Mouse (Mus musculus) myocyte (in vitro differentiated cells): Measurements from ENCODE around the gene Fkbp7. TPM values are rescaled to one million over a fixed set of nuclear protein-coding genes. Genes with fewer than 3 reads are reported as not detected.

Experiments used
- H3K27me3 ChIP-seq: one replicate; pipeline ENCODE4 v1.6.1; 2011; ENCODE audit not compliant: control insufficient read depth, insufficient read depth, insufficient read length
- H3K36me3 ChIP-seq: one replicate; pipeline ENCODE4 v1.6.1; 2011; ENCODE audit not compliant: control insufficient read depth, insufficient read depth
- H3K4me2 ChIP-seq: one replicate; pipeline ENCODE4 v1.6.1; 2011; ENCODE audit warnings: low read depth, control low read depth
- H3K4me3 ChIP-seq: one replicate; pipeline ENCODE4 v1.5.1; 2011; ENCODE audit warnings: mild to moderate bottlenecking, control low read depth, moderate library complexity
- H3K79me2 ChIP-seq: one replicate; pipeline ENCODE4 v1.6.1; 2011; ENCODE audit not compliant: control insufficient read depth, insufficient read depth
- H3ac ChIP-seq: one replicate; pipeline ENCODE4 v1.6.1; 2011; ENCODE audit not compliant: control insufficient read depth, insufficient read length
- CEBPB ChIP-seq: IDR thresholded peaks from 2 replicates; pipeline ENCODE4 v1.6.1; 2011; ENCODE audit warnings: mild to moderate bottlenecking, moderate library complexity; ENCODE audit not compliant: poor library complexity, insufficient read depth, severe bottlenecking
- E2F4 ChIP-seq: IDR thresholded peaks from one replicate; pipeline ENCODE4 v1.6.1; 2011; ENCODE audit warnings: mild to moderate bottlenecking, control low read depth, moderate library complexity; ENCODE audit not compliant: insufficient read depth
- MAX ChIP-seq: IDR thresholded peaks from one replicate; pipeline ENCODE4 v1.6.1; 2011; ENCODE audit warnings: low read depth, mild to moderate bottlenecking, control low read depth
- MYOD1 ChIP-seq, 3 experiments: IDR thresholded peaks; one replicate each; pipeline ENCODE4 v1.6.1; 2011; ENCODE audit warnings: control low read depth in 2 of 3, low read depth in 2 of 3, mild to moderate bottlenecking in 2 of 3, moderate library complexity in 1 of 3; ENCODE audit not compliant: insufficient read length in 2 of 3, control insufficient read depth in 1 of 3
- MYOG ChIP-seq, 3 experiments: IDR thresholded peaks; one replicate each; pipeline ENCODE4 v1.6.1; 2011; ENCODE audit warnings: control low read depth in 2 of 3, low read depth in 2 of 3, mild to moderate bottlenecking in 2 of 3; ENCODE audit not compliant: insufficient read length in 2 of 3, control insufficient read depth in 1 of 3, insufficient read depth in 1 of 3
- POLR2A ChIP-seq: IDR thresholded peaks from one replicate; pipeline ENCODE4 v1.6.1; 2011; ENCODE audit warnings: low read depth, mild to moderate bottlenecking, control low read depth, moderate library complexity; ENCODE audit not compliant: insufficient read length
- POLR2AphosphoS2 ChIP-seq: IDR thresholded peaks from one replicate; pipeline ENCODE4 v1.6.1; 2011; ENCODE audit warnings: low read depth, control low read depth; ENCODE audit not compliant: insufficient read length
- REST ChIP-seq: IDR thresholded peaks from one replicate; pipeline ENCODE4 v1.6.1; 2011; ENCODE audit warnings: mild to moderate bottlenecking, control low read depth, moderate library complexity; ENCODE audit not compliant: insufficient read depth, insufficient read length
- SRF ChIP-seq: IDR thresholded peaks from one replicate; pipeline ENCODE4 v1.6.1; 2011; ENCODE audit warnings: low read depth; ENCODE audit not compliant: control insufficient read depth, insufficient read length
- TCF12 ChIP-seq: IDR thresholded peaks from one replicate; pipeline ENCODE4 v1.6.1; 2011; ENCODE audit warnings: mild to moderate bottlenecking, control low read depth; ENCODE audit not compliant: poor library complexity, insufficient read depth, severe bottlenecking
- TCF3 ChIP-seq: IDR thresholded peaks from one replicate; pipeline ENCODE4 v1.6.1; 2011; ENCODE audit warnings: low read depth, control low read depth; ENCODE audit not compliant: insufficient read length
- USF1 ChIP-seq: IDR thresholded peaks from one replicate; pipeline ENCODE4 v1.6.1; 2011; ENCODE audit warnings: low read depth, mild to moderate bottlenecking, control low read depth, moderate library complexity
- polyA plus RNA-seq: library from polyadenylated mRNA; unstranded; fragments of >200 nt; fragmentation: generic; extraction: Trizol; gene quantifications from one replicate; pipeline ENCODE4 v1.2.1, GENCODE M21; 2012; ENCODE audit warnings: missing spikeins

The Fkbp7 gene
- polyA plus RNA-seq, 1 experiment: 34.8 TPM

- Histone ChIP-seq H3K36me3 (no peaks in the 10 kb centered on the region), H3K4me3 (no peak overlapping the region), H3K27me3 (no peaks in the 10 kb centered on the region), H3K79me2 (no peaks in the 10 kb centered on the region), H3ac (no peak overlapping the region), H3K4me2 (no peak overlapping the region)
- TF ChIP-seq TCF12 (no peak), CEBPB (no peak), POLR2A (no peak), MYOG (IDR thresholded peaks at IDR 0.05; ENCODE audit: control insufficient read depth in 1 of 3, insufficient read depth in 1 of 3, insufficient read length in 2 of 3, low read depth in 2 of 3) (no peak), SRF (no peak), POLR2AphosphoS2 (no peak), MAX (no peak), USF1 (no peak), E2F4 (no peak), REST (no peak), MYOD1 (IDR thresholded peaks at IDR 0.05; ENCODE audit: control insufficient read depth in 1 of 3, insufficient read length in 2 of 3, low read depth in 2 of 3) (no peak), TCF3 (no peak)
These were observed 14.4 kb downstream of the Fkbp7 start for GRCm38 (mm10) chr2:76658551-76658950.

- no peak overlapping the region for H3K4me2 ChIP-seq
- no peaks in the 10 kb centered on the region for H3K36me3 ChIP-seq
- H3K4me3 ChIP-seq: no peak overlapping the region
- H3K27me3 ChIP-seq: no peaks in the 10 kb centered on the region
- no peaks in the 10 kb centered on the region for H3K79me2 ChIP-seq
- no peak overlapping the region for H3ac ChIP-seq
- TF ChIP-seq TCF3 (no peak), USF1 (no peak)
These were observed 16.9 kb downstream of the Fkbp7 start for GRCm38 (mm10) chr2:76655982-76656381.

DNA sequence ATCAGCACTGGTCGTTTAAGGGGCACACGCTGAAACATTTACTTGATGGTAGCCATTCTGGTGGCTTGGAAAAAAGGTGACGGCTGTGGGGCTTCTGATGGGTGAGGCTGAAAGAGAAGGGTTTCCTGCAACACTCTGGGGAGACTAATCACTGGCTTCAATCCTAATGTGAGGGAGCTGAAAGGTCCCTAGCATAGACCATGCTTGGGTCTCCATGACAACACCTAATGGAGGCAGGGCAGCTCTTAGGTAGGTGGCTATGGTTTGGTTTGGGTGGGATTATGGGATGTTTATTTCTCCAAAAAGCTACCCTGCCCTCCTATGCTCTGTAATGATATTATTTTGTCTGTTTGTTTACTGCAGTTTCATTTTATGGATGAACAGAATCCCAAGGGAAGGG lies 17.5 kb downstream of the Fkbp7 start:
- Histone ChIP-seq H3ac (no peak overlapping the region), H3K4me2 (no peak overlapping the region), H3K79me2 (no peaks in the 10 kb centered on the region), H3K36me3 (no peaks in the 10 kb centered on the region), H3K27me3 (no peaks in the 10 kb centered on the region), H3K4me3 (no peak overlapping the region)
- TF ChIP-seq E2F4 (no peak), USF1 (no peak), CEBPB (no peak), MYOG (IDR thresholded peaks at IDR 0.05; ENCODE audit: control insufficient read depth in 1 of 3, insufficient read depth in 1 of 3, insufficient read length in 2 of 3, low read depth in 2 of 3) (no peak), POLR2AphosphoS2 (no peak), MAX (no peak), TCF12 (no peak), REST (no peak), MYOD1 (IDR thresholded peaks at IDR 0.05; ENCODE audit: control insufficient read depth in 1 of 3, insufficient read length in 2 of 3, low read depth in 2 of 3) (no peak), SRF (no peak), TCF3 (no peak), POLR2A (no peak)

DNA sequence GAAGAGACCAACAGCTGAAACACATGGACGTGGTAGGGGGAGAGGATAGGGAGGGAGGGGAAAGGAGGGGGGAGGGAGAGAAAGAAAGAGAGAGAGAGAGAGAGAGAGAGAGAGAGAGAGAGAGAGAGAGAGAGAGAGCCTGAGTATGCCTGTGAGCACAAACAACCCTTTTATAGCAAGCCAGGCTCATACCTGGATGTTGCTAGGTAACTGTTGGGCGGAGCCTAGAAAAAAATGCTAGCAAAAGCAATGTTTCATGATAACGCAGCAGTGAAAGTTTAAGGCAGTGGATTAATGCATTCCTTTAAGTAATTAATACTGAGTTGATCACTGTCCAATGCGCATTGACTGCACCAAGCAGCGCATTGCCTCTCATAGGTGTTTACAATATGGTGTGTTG lies 18.3 kb downstream of the Fkbp7 start:
- Histone ChIP-seq H3K4me2 (no peak overlapping the region), H3K27me3 (no peaks in the 10 kb centered on the region), H3ac (no peak overlapping the region), H3K79me2 (no peaks in the 10 kb centered on the region), H3K36me3 (no peaks in the 10 kb centered on the region), H3K4me3 (no peak overlapping the region)
- no peak for TF ChIP-seq MYOG (IDR thresholded peaks at IDR 0.05; ENCODE audit: control insufficient read depth in 1 of 3, insufficient read depth in 1 of 3, insufficient read length in 2 of 3, low read depth in 2 of 3)
- TF ChIP-seq MYOD1 (IDR thresholded peaks at IDR 0.05; ENCODE audit: control insufficient read depth in 1 of 3, insufficient read length in 2 of 3, low read depth in 2 of 3): no peak
- no peak for TF ChIP-seq CEBPB
- no peak for TF ChIP-seq USF1
- no peak for TF ChIP-seq E2F4

DNA sequence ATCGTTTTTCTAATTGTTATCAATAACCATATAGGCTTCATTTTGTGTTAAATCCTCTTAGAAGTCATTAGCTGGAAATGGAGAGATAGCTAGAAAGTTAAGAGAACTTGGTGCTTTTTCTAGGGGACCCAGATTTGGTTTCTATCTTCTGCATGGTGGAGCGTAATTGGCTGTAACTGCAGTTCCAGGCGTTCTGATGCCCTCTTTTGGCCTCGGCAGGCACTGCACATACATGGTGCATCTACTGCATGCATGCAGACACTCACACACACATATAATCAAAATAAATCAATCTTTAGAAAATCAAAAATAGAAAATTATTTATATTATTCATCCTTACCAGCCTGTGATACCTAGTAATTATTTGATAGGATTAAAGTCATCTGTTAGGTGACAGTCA lies 19.8 kb downstream of the Fkbp7 start:
- Histone ChIP-seq H3K79me2 (no peaks in the 10 kb centered on the region), H3K4me2 (no peak overlapping the region), H3ac (no peak overlapping the region), H3K27me3 (no peaks in the 10 kb centered on the region), H3K36me3 (no peaks in the 10 kb centered on the region), H3K4me3 (no peak overlapping the region)
- TF ChIP-seq MAX (no peak), CEBPB (no peak), POLR2AphosphoS2 (no peak), TCF12 (no peak), USF1 (no peak), MYOG (IDR thresholded peaks at IDR 0.05; ENCODE audit: control insufficient read depth in 1 of 3, insufficient read depth in 1 of 3, insufficient read length in 2 of 3, low read depth in 2 of 3) (no peak), SRF (no peak), TCF3 (no peak), POLR2A (no peak), E2F4 (no peak), REST (no peak), MYOD1 (IDR thresholded peaks at IDR 0.05; ENCODE audit: control insufficient read depth in 1 of 3, insufficient read length in 2 of 3, low read depth in 2 of 3) (no peak)
